Mouse (Mus musculus): ENCODE measurements around the gene Spty2d1.

The Spty2d1 gene

GRCm38 (mm10) chr7:46969898-46970297, 38.3 kb downstream of the Spty2d1 start:
- Histone ChIP-seq H3K4me3 (replicated peaks; ENCODE audit: low read length) (no peak overlapping the region), H3K9me3 (ENCODE audit: low read length) (no peaks in the 10 kb centered on the region), H3K36me3 (ENCODE audit: insufficient read depth, low read length) (no peaks in the 10 kb centered on the region), H3K27me3 (ENCODE audit: insufficient read depth, low read length) (peaks cover 3% of the 10 kb centered on the region; the same call in 1 of the 2 replicates), H3K4me1 (replicated peaks; ENCODE audit: low read depth, low read length) (no peaks in the 10 kb centered on the region)
- TF ChIP-seq CTCF (conservative IDR thresholded peaks at IDR 0.05; ENCODE audit: low read length) (no peak), POU5F1 (IDR thresholded peaks at IDR 0.05; ENCODE audit: borderline replicate concordance, low read length) (no peak)

DNA sequence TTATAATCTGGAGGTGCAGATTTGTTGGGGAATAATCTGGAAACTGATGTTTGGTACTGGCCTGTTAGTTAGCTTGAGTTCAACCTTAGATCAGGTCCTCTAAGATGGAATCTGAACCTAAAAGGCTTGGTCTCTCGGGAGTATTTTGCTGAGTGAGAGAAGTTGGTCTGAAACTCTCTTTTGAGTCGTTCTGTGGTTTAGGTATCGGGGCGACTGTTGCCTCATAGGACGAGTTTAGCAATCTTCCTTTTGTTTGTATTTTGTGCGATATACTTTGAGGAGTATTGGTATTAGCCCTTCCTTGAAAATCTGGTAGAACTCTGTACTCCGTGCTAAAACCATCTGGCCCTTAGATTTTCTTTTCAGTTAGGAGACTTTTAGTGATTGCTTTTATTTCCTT, 44.1 kb downstream of the Spty2d1 start:
- Histone ChIP-seq H3K4me1 (replicated peaks; ENCODE audit: low read depth, low read length) (peaks cover 15% of the 10 kb centered on the region), H3K4me3 (replicated peaks; ENCODE audit: low read length) (no peak overlapping the region), H3K9me3 (ENCODE audit: low read length) (no peaks in the 10 kb centered on the region), H3K27me3 (ENCODE audit: insufficient read depth, low read length) (peaks cover 8% of the 10 kb centered on the region; the same call in 1 of the 2 replicates), H3K36me3 (ENCODE audit: insufficient read depth, low read length) (no peaks in the 10 kb centered on the region)
- TF ChIP-seq NANOG (IDR thresholded peaks at IDR 0.05; ENCODE audit: borderline replicate concordance, low read length) = no peak
- no peak for TF ChIP-seq POU5F1 (IDR thresholded peaks at IDR 0.05; ENCODE audit: borderline replicate concordance, low read length)
- TF ChIP-seq CTCF (conservative IDR thresholded peaks at IDR 0.05; ENCODE audit: low read length) = no peak

DNA sequence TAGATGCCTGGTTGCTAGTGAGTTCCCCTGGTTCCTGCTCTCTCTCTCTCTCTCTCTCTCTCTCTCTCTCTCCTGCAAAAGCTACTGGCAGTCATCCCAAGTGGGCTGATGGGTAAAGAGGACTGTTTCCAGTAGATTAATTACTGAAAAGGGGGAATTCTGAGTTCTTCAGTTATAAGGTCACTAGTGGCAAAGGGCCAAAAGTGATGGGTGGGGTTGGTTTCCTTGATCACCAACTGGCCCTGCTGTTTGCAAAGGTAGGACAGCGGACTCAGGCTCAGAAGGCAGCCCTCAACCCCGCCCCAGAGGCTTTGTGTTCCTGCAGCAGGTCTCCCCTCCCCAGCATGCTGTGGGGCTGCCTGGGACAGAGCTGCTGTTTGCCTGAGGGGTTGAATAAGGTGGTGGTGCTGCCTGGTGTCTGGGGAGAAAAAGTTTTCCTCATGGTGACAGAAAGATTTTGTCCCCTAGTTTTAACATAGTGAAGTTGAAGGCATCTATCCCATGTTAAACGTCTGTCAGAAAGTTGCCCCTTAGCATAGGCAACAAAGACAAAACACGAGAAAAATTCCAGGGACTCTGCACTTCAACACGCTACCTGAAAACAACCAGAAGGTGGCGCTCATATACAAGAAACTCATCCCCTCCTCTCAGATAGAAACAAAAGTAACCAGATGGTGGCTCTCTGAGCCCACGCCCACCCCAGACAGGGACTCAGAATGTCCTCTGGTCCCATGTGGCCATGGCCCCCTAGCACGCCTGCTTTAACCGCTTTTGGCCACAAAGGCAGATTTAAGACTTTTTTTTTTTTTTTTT, 45.2 kb downstream of the Spty2d1 start:
- Histone ChIP-seq H3K4me3 (replicated peaks; ENCODE audit: low read length) (no peak overlapping the region), H3K27me3 (ENCODE audit: insufficient read depth, low read length) (peaks cover 8% of the 10 kb centered on the region; the same call in 1 of the 2 replicates), H3K9me3 (ENCODE audit: low read length) (no peaks in the 10 kb centered on the region), H3K4me1 (replicated peaks; ENCODE audit: low read depth, low read length) (peaks cover 19% of the 10 kb centered on the region), H3K36me3 (ENCODE audit: insufficient read depth, low read length) (no peaks in the 10 kb centered on the region)
- TF ChIP-seq CTCF (conservative IDR thresholded peaks at IDR 0.05; ENCODE audit: low read length) (peak; percentile 47), POU5F1 (IDR thresholded peaks at IDR 0.05; ENCODE audit: borderline replicate concordance, low read length) (no peak), NANOG (IDR thresholded peaks at IDR 0.05; ENCODE audit: borderline replicate concordance, low read length) (no peak)

GRCm38 (mm10) chr7:46962132-46962531, 46.1 kb downstream of the Spty2d1 start:
- H3K4me3 ChIP-seq (replicated peaks; ENCODE audit: low read length) = no peak overlapping the region
- H3K9me3 ChIP-seq (ENCODE audit: low read length) = no peaks in the 10 kb centered on the region
- H3K4me1 ChIP-seq (replicated peaks; ENCODE audit: low read depth, low read length) = peaks cover 25% of the 10 kb centered on the region
- TF ChIP-seq CTCF (conservative IDR thresholded peaks at IDR 0.05; ENCODE audit: low read length) (no peak), NANOG (IDR thresholded peaks at IDR 0.05; ENCODE audit: borderline replicate concordance, low read length) (no peak), POU5F1 (IDR thresholded peaks at IDR 0.05; ENCODE audit: borderline replicate concordance, low read length) (no peak)
- H3K36me3 ChIP-seq (ENCODE audit: insufficient read depth, low read length) = no peaks in the 10 kb centered on the region
- peaks cover 8% of the 10 kb centered on the region; the same call in 1 of the 2 replicates for H3K27me3 ChIP-seq (ENCODE audit: insufficient read depth, low read length)

- no peaks in the 10 kb centered on the region for H3K9me3 ChIP-seq (ENCODE audit: low read length)
- no peaks in the 10 kb centered on the region for H3K36me3 ChIP-seq (ENCODE audit: insufficient read depth, low read length)
- no peak for TF ChIP-seq CTCF (conservative IDR thresholded peaks at IDR 0.05; ENCODE audit: low read length)
- no peak for TF ChIP-seq NANOG (IDR thresholded peaks at IDR 0.05; ENCODE audit: borderline replicate concordance, low read length)
- TF ChIP-seq POU5F1 (IDR thresholded peaks at IDR 0.05; ENCODE audit: borderline replicate concordance, low read length) = no peak
- peaks cover 8% of the 10 kb centered on the region; the same call in 1 of the 2 replicates for H3K27me3 ChIP-seq (ENCODE audit: insufficient read depth, low read length)
- H3K4me1 ChIP-seq (replicated peaks; ENCODE audit: low read depth, low read length) = peaks cover 29% of the 10 kb centered on the region
- H3K4me3 ChIP-seq (replicated peaks; ENCODE audit: low read length) = no peak overlapping the region
Observed at GRCm38 (mm10) chr7:46960991-46961390, 47.2 kb downstream of the Spty2d1 start.

DNA sequence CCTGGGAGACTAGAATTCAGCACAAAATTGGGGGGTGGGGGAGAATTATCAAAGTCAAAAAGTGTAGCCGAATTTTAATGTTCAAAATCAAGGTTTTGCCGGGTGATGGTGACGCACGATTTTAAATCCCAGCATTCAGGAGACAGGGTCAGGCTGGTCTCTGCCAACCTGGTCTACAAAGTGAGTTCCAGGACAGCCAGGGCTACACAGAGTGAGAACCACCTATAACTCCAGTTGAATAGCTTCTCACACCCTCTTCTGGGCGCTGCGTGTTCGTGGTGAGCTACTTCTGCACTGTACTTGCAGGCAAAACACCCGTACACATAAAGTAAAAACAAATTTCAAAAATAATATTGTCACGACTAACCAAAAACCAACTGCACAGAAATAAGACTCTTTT, 49.4 kb downstream of the Spty2d1 start:
- TF ChIP-seq CTCF (conservative IDR thresholded peaks at IDR 0.05; ENCODE audit: low read length) = no peak
- no peak for TF ChIP-seq POU5F1 (IDR thresholded peaks at IDR 0.05; ENCODE audit: borderline replicate concordance, low read length)
- no peak for TF ChIP-seq NANOG (IDR thresholded peaks at IDR 0.05; ENCODE audit: borderline replicate concordance, low read length)
- Histone ChIP-seq H3K36me3 (ENCODE audit: insufficient read depth, low read length) (peaks cover 19% of the 10 kb centered on the region), H3K9me3 (ENCODE audit: low read length) (no peaks in the 10 kb centered on the region), H3K27me3 (ENCODE audit: insufficient read depth, low read length) (peaks cover 8% of the 10 kb centered on the region; the same call in 1 of the 2 replicates), H3K4me3 (replicated peaks; ENCODE audit: low read length) (peak overlapping the region; percentile 23; the same call in 1 of the 2 replicates), H3K4me1 (replicated peaks; ENCODE audit: low read depth, low read length) (peaks cover 30% of the 10 kb centered on the region)

DNA sequence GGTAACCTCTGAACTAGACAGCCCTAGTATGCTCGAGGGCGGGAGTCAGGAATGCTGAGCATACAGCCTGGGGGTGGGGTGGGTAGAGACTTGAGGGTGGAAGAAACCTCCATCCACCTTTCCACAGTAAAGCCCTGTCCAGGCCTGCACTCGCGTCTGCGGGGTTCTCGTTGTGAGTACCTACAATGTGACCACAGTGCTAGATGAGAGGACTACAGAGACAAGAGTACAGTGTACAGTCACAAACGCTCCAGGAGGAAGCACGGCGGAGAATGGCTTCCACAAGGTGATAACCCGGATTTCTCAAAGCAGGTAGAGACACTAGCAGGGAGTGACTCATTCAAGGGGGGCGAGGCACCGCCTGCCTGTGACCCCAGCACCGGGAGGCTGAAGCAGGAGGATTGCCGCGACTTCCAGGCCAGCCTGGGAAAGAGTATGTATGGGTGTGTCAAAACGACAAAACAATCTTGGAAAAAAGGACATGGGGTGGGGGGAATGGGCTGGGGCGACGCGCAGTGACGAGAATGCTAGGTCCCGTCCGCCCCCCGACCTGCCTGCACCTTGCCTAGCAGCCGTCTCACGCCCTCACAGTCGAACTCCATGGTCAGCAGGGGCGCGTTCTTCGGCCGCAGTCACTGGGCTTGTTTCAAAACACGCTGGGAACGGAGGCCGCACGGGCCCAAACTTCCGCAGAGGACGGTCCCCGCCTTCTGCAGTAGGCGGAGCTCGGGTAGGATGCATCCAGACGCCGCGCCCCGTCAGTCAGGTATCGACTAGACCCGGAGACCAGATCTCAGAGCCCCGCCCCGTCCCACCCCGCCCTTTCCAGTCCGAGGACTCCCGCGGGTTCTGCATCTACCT, 50.1 kb downstream of the Spty2d1 start, which contains the start of gene Uevld:
TSS of gene Uevld (minus strand) at position 697 of the 861 bp plus-strand sequence.
- Histone ChIP-seq H3K4me1 (replicated peaks; ENCODE audit: low read depth, low read length) (peaks cover 25% of the 10 kb centered on the region), H3K36me3 (ENCODE audit: insufficient read depth, low read length) (peaks cover 27% of the 10 kb centered on the region), H3K9me3 (ENCODE audit: low read length) (no peaks in the 10 kb centered on the region), H3K4me3 (replicated peaks; ENCODE audit: low read length) (peak within 1 kb of the TSS; percentile 87), H3K27me3 (ENCODE audit: insufficient read depth, low read length) (peaks cover 8% of the 10 kb centered on the region; the same call in 1 of the 2 replicates)
- TF ChIP-seq NANOG (IDR thresholded peaks at IDR 0.05; ENCODE audit: borderline replicate concordance, low read length) (no peak), POU5F1 (IDR thresholded peaks at IDR 0.05; ENCODE audit: borderline replicate concordance, low read length) (no peak), CTCF (conservative IDR thresholded peaks at IDR 0.05; ENCODE audit: low read length) (no peak)
